Mouse (Mus musculus): ENCODE data around the gene Eif4a2.

Gene Eif4a2

GRCm38 (mm10) chr16:23112348-23112747, 5.1 kb downstream of the Eif4a2 start:
- no peaks in the 10 kb centered on the region for H3K27me3 ChIP-seq (ENCODE audit: insufficient read depth, low read length)
- H3K36me3 ChIP-seq (ENCODE audit: insufficient read depth, low read length) = peaks cover 95% of the 10 kb centered on the region
- TF ChIP-seq NANOG (IDR thresholded peaks at IDR 0.05; ENCODE audit: borderline replicate concordance, low read length) = no peak
- no peak for TF ChIP-seq POU5F1 (IDR thresholded peaks at IDR 0.05; ENCODE audit: borderline replicate concordance, low read length)
- TF ChIP-seq CTCF (conservative IDR thresholded peaks at IDR 0.05; ENCODE audit: low read length) = no peak
- peaks cover 7% of the 10 kb centered on the region for H3K4me1 ChIP-seq (replicated peaks; ENCODE audit: low read depth, low read length)
- no peaks in the 10 kb centered on the region for H3K9me3 ChIP-seq (ENCODE audit: low read length)
- peak overlapping the region; percentile 100 for H3K4me3 ChIP-seq (replicated peaks; ENCODE audit: low read length)

- Histone ChIP-seq H3K4me1 (replicated peaks; ENCODE audit: low read depth, low read length) (peaks cover 12% of the 10 kb centered on the region), H3K27me3 (ENCODE audit: insufficient read depth, low read length) (no peaks in the 10 kb centered on the region), H3K4me3 (replicated peaks; ENCODE audit: low read length) (peak overlapping the region; percentile 100), H3K9me3 (ENCODE audit: low read length) (no peaks in the 10 kb centered on the region), H3K36me3 (ENCODE audit: insufficient read depth, low read length) (peaks cover 97% of the 10 kb centered on the region)
- TF ChIP-seq CTCF (conservative IDR thresholded peaks at IDR 0.05; ENCODE audit: low read length) (no peak), POU5F1 (IDR thresholded peaks at IDR 0.05; ENCODE audit: borderline replicate concordance, low read length) (no peak), NANOG (IDR thresholded peaks at IDR 0.05; ENCODE audit: borderline replicate concordance, low read length) (no peak)
Measured at GRCm38 (mm10) chr16:23112861-23113435, 5.7 kb downstream of the Eif4a2 start.

GRCm38 (mm10) chr16:23113903-23114302, 6.7 kb downstream of the Eif4a2 start:
- peaks cover 96% of the 10 kb centered on the region for H3K36me3 ChIP-seq (ENCODE audit: insufficient read depth, low read length)
- H3K9me3 ChIP-seq (ENCODE audit: low read length) = no peaks in the 10 kb centered on the region
- no peak overlapping the region for H3K4me3 ChIP-seq (replicated peaks; ENCODE audit: low read length)
- no peak for TF ChIP-seq CTCF (conservative IDR thresholded peaks at IDR 0.05; ENCODE audit: low read length)
- TF ChIP-seq POU5F1 (IDR thresholded peaks at IDR 0.05; ENCODE audit: borderline replicate concordance, low read length) = no peak
- no peak for TF ChIP-seq NANOG (IDR thresholded peaks at IDR 0.05; ENCODE audit: borderline replicate concordance, low read length)
- H3K4me1 ChIP-seq (replicated peaks; ENCODE audit: low read depth, low read length) = peaks cover 12% of the 10 kb centered on the region
- no peaks in the 10 kb centered on the region for H3K27me3 ChIP-seq (ENCODE audit: insufficient read depth, low read length)

GRCm38 (mm10) chr16:23114339-23115171, 7.3 kb downstream of the Eif4a2 start:
- Histone ChIP-seq H3K36me3 (ENCODE audit: insufficient read depth, low read length) (peaks cover 96% of the 10 kb centered on the region), H3K4me1 (replicated peaks; ENCODE audit: low read depth, low read length) (peaks cover 12% of the 10 kb centered on the region), H3K4me3 (replicated peaks; ENCODE audit: low read length) (no peak overlapping the region), H3K9me3 (ENCODE audit: low read length) (no peaks in the 10 kb centered on the region), H3K27me3 (ENCODE audit: insufficient read depth, low read length) (no peaks in the 10 kb centered on the region)
- TF ChIP-seq CTCF (conservative IDR thresholded peaks at IDR 0.05; ENCODE audit: low read length) = no peak
- no peak for TF ChIP-seq NANOG (IDR thresholded peaks at IDR 0.05; ENCODE audit: borderline replicate concordance, low read length)
- TF ChIP-seq POU5F1 (IDR thresholded peaks at IDR 0.05; ENCODE audit: borderline replicate concordance, low read length) = no peak

GRCm38 (mm10) chr16:23115486-23115885, 8.2 kb downstream of the Eif4a2 start:
- no peak overlapping the region for H3K4me3 ChIP-seq (replicated peaks; ENCODE audit: low read length)
- H3K4me1 ChIP-seq (replicated peaks; ENCODE audit: low read depth, low read length) = peaks cover 12% of the 10 kb centered on the region
- TF ChIP-seq POU5F1 (IDR thresholded peaks at IDR 0.05; ENCODE audit: borderline replicate concordance, low read length) = no peak
- TF ChIP-seq NANOG (IDR thresholded peaks at IDR 0.05; ENCODE audit: borderline replicate concordance, low read length) = no peak
- no peak for TF ChIP-seq CTCF (conservative IDR thresholded peaks at IDR 0.05; ENCODE audit: low read length)
- H3K36me3 ChIP-seq (ENCODE audit: insufficient read depth, low read length) = peaks cover 96% of the 10 kb centered on the region
- no peaks in the 10 kb centered on the region for H3K27me3 ChIP-seq (ENCODE audit: insufficient read depth, low read length)
- no peaks in the 10 kb centered on the region for H3K9me3 ChIP-seq (ENCODE audit: low read length)

GRCm38 (mm10) chr16:23117173-23117572, 9.9 kb downstream of the Eif4a2 start:
- Histone ChIP-seq H3K4me1 (replicated peaks; ENCODE audit: low read depth, low read length) (peaks cover 12% of the 10 kb centered on the region), H3K36me3 (ENCODE audit: insufficient read depth, low read length) (peaks cover 96% of the 10 kb centered on the region), H3K9me3 (ENCODE audit: low read length) (no peaks in the 10 kb centered on the region), H3K4me3 (replicated peaks; ENCODE audit: low read length) (no peak overlapping the region), H3K27me3 (ENCODE audit: insufficient read depth, low read length) (no peaks in the 10 kb centered on the region)
- TF ChIP-seq NANOG (IDR thresholded peaks at IDR 0.05; ENCODE audit: borderline replicate concordance, low read length) (no peak), POU5F1 (IDR thresholded peaks at IDR 0.05; ENCODE audit: borderline replicate concordance, low read length) (no peak), CTCF (conservative IDR thresholded peaks at IDR 0.05; ENCODE audit: low read length) (no peak)

- Histone ChIP-seq H3K36me3 (ENCODE audit: insufficient read depth, low read length) (peaks cover 81% of the 10 kb centered on the region), H3K27me3 (ENCODE audit: insufficient read depth, low read length) (no peaks in the 10 kb centered on the region), H3K9me3 (ENCODE audit: low read length) (no peaks in the 10 kb centered on the region), H3K4me1 (replicated peaks; ENCODE audit: low read depth, low read length) (peaks cover 15% of the 10 kb centered on the region), H3K4me3 (replicated peaks; ENCODE audit: low read length) (no peak overlapping the region)
- TF ChIP-seq POU5F1 (IDR thresholded peaks at IDR 0.05; ENCODE audit: borderline replicate concordance, low read length) (no peak), NANOG (IDR thresholded peaks at IDR 0.05; ENCODE audit: borderline replicate concordance, low read length) (no peak), CTCF (conservative IDR thresholded peaks at IDR 0.05; ENCODE audit: low read length) (no peak)
Measured at GRCm38 (mm10) chr16:23122446-23122845, 15.2 kb downstream of the Eif4a2 start.

- Histone ChIP-seq H3K36me3 (ENCODE audit: insufficient read depth, low read length) (peaks cover 75% of the 10 kb centered on the region), H3K27me3 (ENCODE audit: insufficient read depth, low read length) (no peaks in the 10 kb centered on the region), H3K4me3 (replicated peaks; ENCODE audit: low read length) (no peak overlapping the region), H3K9me3 (ENCODE audit: low read length) (no peaks in the 10 kb centered on the region), H3K4me1 (replicated peaks; ENCODE audit: low read depth, low read length) (peaks cover 11% of the 10 kb centered on the region)
- TF ChIP-seq POU5F1 (IDR thresholded peaks at IDR 0.05; ENCODE audit: borderline replicate concordance, low read length) (no peak), NANOG (IDR thresholded peaks at IDR 0.05; ENCODE audit: borderline replicate concordance, low read length) (no peak), CTCF (conservative IDR thresholded peaks at IDR 0.05; ENCODE audit: low read length) (no peak)
Measured at GRCm38 (mm10) chr16:23123104-23123503, 15.9 kb downstream of the Eif4a2 start.

All from E14TG2a.4 (cell line).